Mouse (Mus musculus) liver, postnatal 0 days (tissue): Measurements from ENCODE around the gene Ccdc32. TPM values are rescaled to one million over a fixed set of nuclear protein-coding genes. Genes with fewer than 3 reads are reported as not detected.

Experiments used
- ATAC-seq: fragments of 200-750 bp; cut with Nextera tagmentation; 2 replicates; pipeline ENCODE4 v1.8.0; 2017; ENCODE audit warnings: mild to moderate bottlenecking, moderate library complexity
- DNase-seq: peaks from one replicate; pipeline ENCODE4 v3.0.0-alpha.2; 2016
- H3K27ac ChIP-seq: fragments of 300-500 bp; sonication (generic); 2 replicates; pipeline ENCODE4 v1.5.1; 2014; ENCODE audit warnings: antibody characterized with exemption, moderate library complexity, mild to moderate bottlenecking, low read depth
- H3K27me3 ChIP-seq: fragments of 300-500 bp; sonication (generic); 2 replicates; pipeline ENCODE4 v1.6.1; 2014; ENCODE audit warnings: low read length, control low read depth, mixed read lengths; ENCODE audit not compliant: insufficient read depth
- H3K36me3 ChIP-seq: fragments of 300-500 bp; sonication (generic); replicated peaks from 2 replicates; pipeline ENCODE4 v1.6.1; 2014; ENCODE audit warnings: mild to moderate bottlenecking, control low read depth, low read length, moderate library complexity, mixed read lengths; ENCODE audit not compliant: insufficient read depth
- H3K4me1 ChIP-seq: fragments of 300-500 bp; sonication (generic); 2 replicates; pipeline ENCODE4 v1.6.1; 2014; ENCODE audit warnings: antibody characterized with exemption, mild to moderate bottlenecking, control low read depth; ENCODE audit not compliant: insufficient read depth
- H3K4me2 ChIP-seq: fragments of 300-500 bp; sonication (generic); 2 replicates; pipeline ENCODE4 v1.6.1; 2014; ENCODE audit warnings: low read depth, mild to moderate bottlenecking, low read length, moderate library complexity, mixed read lengths
- H3K4me3 ChIP-seq: fragments of 300-500 bp; sonication (generic); 2 replicates; pipeline ENCODE4 v1.5.1; 2014; ENCODE audit warnings: low read depth, low read length
- H3K9ac ChIP-seq: fragments of 300-500 bp; sonication (generic); replicated peaks from 2 replicates; pipeline ENCODE4 v1.6.1; 2014; ENCODE audit warnings: mild to moderate bottlenecking, moderate library complexity
- H3K9me3 ChIP-seq: fragments of 300-500 bp; sonication (generic); 2 replicates; pipeline ENCODE4 v1.6.1; 2016; ENCODE audit warnings: mild to moderate bottlenecking, control low read depth, low read length, mixed read lengths
- CTCF ChIP-seq: sonication (generic); IDR thresholded peaks from 2 replicates; pipeline ENCODE4 v1.5.1; 2016; ENCODE audit warnings: antibody characterized with exemption, low read depth
- EP300 ChIP-seq: IDR thresholded peaks from 2 replicates; pipeline ENCODE4 v1.6.1; 2016; ENCODE audit warnings: antibody characterized with exemption, low read depth, mild to moderate bottlenecking
- WGBS: fragments of 180-500 bp; shearing (Covaris S2); extraction: QIAGEN DNeasy Blood & Tissue Kit; methylation state at CpG from one replicate; pipeline ENCODE4 v1.1.7; 2014; ENCODE audit not compliant: insufficient replicate concordance; 5-methylcytosine and 5-hydroxymethylcytosine counted together
- polyA plus RNA-seq: library from polyadenylated mRNA; unstranded; fragments of >200 nt; fragmentation: Nextera tagmentation; extraction: Ambion mirVana; gene quantifications from 2 replicates; pipeline ENCODE4 v1.2.1, GENCODE M21; 2015

Gene Ccdc32
- polyA plus RNA-seq, 1 experiment from 2014 or later, result 12.8 TPM

DNA sequence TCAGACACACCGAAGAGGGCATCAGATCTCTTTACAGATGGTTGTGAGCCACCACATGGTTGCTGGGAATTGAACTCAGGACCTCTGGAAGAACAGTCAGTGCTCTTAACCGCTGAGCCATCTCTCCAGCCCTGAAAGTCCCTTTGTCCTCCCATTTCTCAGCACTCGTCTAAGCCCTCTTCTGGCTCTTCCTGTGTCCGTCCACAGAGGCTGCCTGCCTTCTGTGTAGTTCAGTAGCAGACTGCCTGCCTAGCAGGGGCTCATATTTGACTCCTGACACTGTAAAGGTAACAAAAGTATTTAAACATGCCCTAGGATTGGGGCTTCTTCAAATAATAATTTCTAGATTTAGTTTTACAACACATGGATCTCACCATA lies 4.0 kb downstream of the Ccdc32 start:
- WGBS, result 66% methylated on average over 4 of the region's 4 CpGs
- ATAC-seq (no peak), DNase-seq (no peak)
- Histone ChIP-seq H3K27me3 (no peaks in the 10 kb centered on the region), H3K4me2 (peak overlapping the region; percentile 23), H3K4me1 (peaks cover 21% of the 10 kb centered on the region), H3K9me3 (no peaks in the 10 kb centered on the region), H3K4me3 (no peak overlapping the region), H3K27ac (peak overlapping the region; percentile 50; the same call in 1 of the 2 replicates), H3K36me3 (peaks cover 44% of the 10 kb centered on the region), H3K9ac (no peak overlapping the region)
- TF ChIP-seq EP300 (no peak), CTCF (no peak)

DNA sequence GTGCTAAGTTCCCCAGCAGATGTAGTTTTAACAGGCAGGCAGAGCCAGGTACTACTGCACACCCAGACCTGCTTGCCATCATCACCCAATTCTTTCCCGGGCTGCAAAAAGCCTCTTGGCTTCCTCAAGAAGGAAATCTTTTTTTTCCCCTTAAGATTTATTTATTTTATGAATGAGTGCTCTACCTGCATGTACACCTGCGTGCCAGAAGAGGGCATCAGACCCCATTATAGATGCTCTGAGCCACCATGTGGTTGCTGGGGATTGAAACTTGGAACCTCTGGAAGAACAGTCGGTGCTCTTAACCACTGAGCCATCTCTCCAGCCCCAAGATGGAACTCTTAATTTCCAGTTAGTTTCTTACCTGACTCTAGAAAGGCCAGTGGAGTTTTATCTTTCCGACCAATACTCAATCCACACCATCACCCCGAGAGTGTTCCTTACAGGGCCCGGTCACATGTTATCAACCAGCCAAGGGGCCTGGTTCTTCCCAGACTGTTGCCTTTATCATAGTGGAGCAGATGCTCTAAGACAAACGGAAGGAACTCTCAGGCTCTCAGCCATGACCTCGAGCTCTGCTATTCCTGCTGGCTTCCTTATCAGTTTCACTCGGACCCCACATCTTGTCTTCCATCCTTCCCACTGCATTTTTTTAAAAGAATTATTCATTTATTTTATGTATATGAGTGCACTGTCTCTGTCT lies 4.5 kb downstream of the Ccdc32 start:
- WGBS, result 42% methylated on average over 9 of the region's 9 CpGs
- TF ChIP-seq EP300, result peak; percentile 95
- TF ChIP-seq CTCF, result peak; percentile 74
- Histone ChIP-seq H3K27ac (peak overlapping the region; percentile 50), H3K27me3 (no peaks in the 10 kb centered on the region), H3K9me3 (no peaks in the 10 kb centered on the region), H3K4me2 (peak overlapping the region; percentile 23), H3K9ac (no peak overlapping the region), H3K36me3 (peaks cover 46% of the 10 kb centered on the region), H3K4me3 (no peak overlapping the region), H3K4me1 (peaks cover 20% of the 10 kb centered on the region)
- ATAC-seq, result peak; percentile 76
- peak; percentile 29 for DNase-seq

DNA sequence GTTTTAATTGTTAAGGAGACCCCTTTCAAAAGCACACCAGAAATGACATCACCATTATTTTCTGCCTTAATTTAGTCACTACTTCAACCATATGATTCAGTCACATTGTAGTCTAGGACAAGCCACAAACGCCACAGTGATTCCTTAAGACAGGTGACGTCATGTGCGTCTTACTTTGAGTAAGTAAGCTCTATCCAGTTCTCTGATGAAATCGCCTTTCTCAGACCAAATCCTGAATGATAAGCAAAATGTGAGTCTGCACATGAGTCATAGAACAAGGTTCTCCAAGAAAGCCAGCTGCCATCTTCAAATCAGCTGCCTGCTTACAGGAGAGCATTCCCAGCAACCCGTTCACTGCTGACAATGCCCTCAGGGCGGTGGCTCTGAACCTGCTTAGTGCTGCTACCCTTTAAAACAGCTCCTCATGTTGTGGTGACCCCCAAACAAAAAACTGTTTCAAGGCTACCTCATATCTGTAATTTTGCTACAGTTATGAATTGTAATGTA lies 6.0 kb downstream of the Ccdc32 start:
- DNase-seq (no peak), ATAC-seq (no peak)
- no peak overlapping the region for H3K9ac ChIP-seq
- WGBS, result 92% methylated on average over 6 of the region's 6 CpGs
- peaks cover 58% of the 10 kb centered on the region for H3K36me3 ChIP-seq
- no peak for TF ChIP-seq CTCF
- peaks cover 10% of the 10 kb centered on the region for H3K4me1 ChIP-seq
- H3K9me3 ChIP-seq, result no peaks in the 10 kb centered on the region
- H3K27me3 ChIP-seq, result no peaks in the 10 kb centered on the region
- no peak overlapping the region for H3K27ac ChIP-seq
- no peak overlapping the region for H3K4me3 ChIP-seq
- no peak overlapping the region for H3K4me2 ChIP-seq

DNA sequence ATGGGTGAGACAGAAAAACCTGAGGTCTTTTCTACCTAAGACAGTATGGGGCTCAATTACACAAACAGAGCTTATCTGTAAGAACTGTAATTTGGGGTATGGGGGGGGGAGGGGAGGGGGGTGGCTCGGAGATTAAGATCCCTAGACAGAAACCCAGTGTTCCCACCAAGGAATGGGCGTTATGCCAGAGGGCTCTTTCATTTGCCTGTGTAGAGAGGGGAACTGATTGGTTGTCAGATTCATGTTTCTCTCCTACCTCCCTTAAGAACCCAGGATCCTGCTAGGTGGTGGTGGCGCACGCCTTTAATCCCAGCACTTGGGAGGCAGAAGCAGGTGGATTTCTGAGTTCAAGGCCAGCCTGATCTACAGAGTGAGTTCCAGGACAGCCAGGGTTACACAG lies 9.7 kb downstream of the Ccdc32 start:
- Histone ChIP-seq H3K4me1 (peaks cover 9% of the 10 kb centered on the region), H3K27me3 (no peaks in the 10 kb centered on the region), H3K9ac (no peak overlapping the region), H3K36me3 (peaks cover 55% of the 10 kb centered on the region), H3K4me3 (no peak overlapping the region), H3K9me3 (no peaks in the 10 kb centered on the region), H3K27ac (no peak overlapping the region), H3K4me2 (no peak overlapping the region)
- TF ChIP-seq CTCF (no peak), EP300 (no peak)
- no peak for DNase-seq
- WGBS, result 71% methylated on average over 4 of the region's 4 CpGs
- no peak for ATAC-seq

DNA sequence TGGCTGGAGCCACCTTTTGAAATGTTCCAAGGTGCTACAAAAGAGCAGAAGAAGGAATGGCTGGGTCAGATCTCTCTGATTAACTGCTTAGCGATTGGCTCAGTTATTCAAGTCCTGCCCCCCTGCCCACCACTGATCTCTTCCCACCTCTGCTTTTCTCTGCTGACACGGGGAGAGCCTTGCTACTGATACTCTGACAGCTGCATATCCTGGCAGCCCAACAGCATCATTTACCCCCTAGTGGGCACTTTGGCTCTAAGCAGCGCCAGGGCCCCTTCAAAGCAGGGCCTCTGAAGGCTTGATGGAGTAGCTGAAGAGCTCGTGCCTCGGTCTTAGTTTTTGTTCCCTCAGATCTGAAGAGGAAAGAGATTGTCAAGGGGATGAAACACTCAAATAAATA lies 10.1 kb downstream of the Ccdc32 start:
- Histone ChIP-seq H3K9ac (no peak overlapping the region), H3K27ac (no peak overlapping the region), H3K4me3 (no peak overlapping the region), H3K36me3 (peaks cover 55% of the 10 kb centered on the region), H3K4me1 (peaks cover 7% of the 10 kb centered on the region), H3K9me3 (no peaks in the 10 kb centered on the region), H3K4me2 (no peak overlapping the region), H3K27me3 (no peaks in the 10 kb centered on the region)
- no peak for ATAC-seq
- no peak for DNase-seq
- 50% methylated on average over 5 of the region's 5 CpGs for WGBS
- TF ChIP-seq EP300, result no peak
- TF ChIP-seq CTCF, result peak; percentile 41; the same call in 1 of the 2 replicates

DNA sequence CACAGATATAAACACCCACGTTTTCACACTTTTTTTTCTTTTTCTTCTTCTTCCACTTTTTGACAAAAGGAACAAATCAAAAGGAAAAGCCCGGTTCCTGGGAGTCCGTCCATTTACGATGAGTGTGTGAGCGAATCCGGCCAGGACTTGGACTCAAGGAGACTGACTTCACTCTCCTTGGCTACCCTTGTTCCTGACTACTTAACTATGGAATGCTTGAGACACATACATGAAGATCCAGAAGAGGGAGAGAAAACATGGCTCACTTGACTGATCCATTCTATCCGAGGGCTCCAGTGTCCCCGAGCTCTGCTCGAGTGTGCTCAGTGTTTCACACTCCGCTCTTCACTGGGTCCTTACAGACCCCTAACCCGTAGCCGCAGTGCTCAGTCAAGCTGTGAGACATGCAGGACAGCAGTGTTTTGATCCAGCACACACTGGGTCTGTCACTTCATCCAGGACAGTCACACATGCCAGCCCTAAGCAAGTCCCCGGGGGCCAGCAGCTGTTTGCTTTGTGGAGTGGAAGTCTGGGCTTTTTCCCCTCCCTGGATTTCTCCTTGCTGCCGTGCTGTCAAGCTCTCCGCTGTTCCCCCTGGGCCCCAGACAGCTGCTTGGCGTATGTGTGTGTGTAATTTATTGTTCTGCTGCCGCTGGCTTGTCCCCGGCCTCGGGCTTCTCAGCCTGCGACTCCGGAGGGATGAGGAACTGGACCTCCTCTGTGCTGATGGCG lies 10.6 kb downstream of the Ccdc32 start:
- DNase-seq (no peak), ATAC-seq (no peak)
- Histone ChIP-seq H3K36me3 (peaks cover 51% of the 10 kb centered on the region), H3K4me3 (no peak overlapping the region), H3K4me2 (no peak overlapping the region), H3K9ac (no peak overlapping the region), H3K4me1 (peaks cover 7% of the 10 kb centered on the region), H3K27me3 (no peaks in the 10 kb centered on the region), H3K9me3 (no peaks in the 10 kb centered on the region), H3K27ac (no peak overlapping the region)
- 79% methylated on average over 22 of the region's 22 CpGs for WGBS
- TF ChIP-seq CTCF, result no peak
- TF ChIP-seq EP300, result no peak
